Mouse (Mus musculus) lung, embryonic 16.5 days (tissue): ENCODE measurements around the gene Car5a. TPM values are rescaled to one million over a fixed set of nuclear protein-coding genes. Genes with fewer than 3 reads are reported as not detected.

Experiments
- ATAC-seq: fragments of 200-750 bp; cut with Nextera tagmentation; 2 replicates; pipeline ENCODE4 v1.8.0; 2017; ENCODE audit warnings: low read depth, mild to moderate bottlenecking, moderate library complexity
- H3K27ac ChIP-seq: fragments of 300-500 bp; sonication (generic); 2 replicates; pipeline ENCODE4 v1.5.1; 2014; ENCODE audit warnings: mild to moderate bottlenecking, control low read depth, low read length
- H3K27me3 ChIP-seq: fragments of 300-500 bp; sonication (generic); 2 replicates; pipeline ENCODE4 v1.6.1; 2014; ENCODE audit warnings: low read depth, low read length, mixed read lengths; ENCODE audit not compliant: control insufficient read depth, insufficient read depth
- H3K36me3 ChIP-seq: fragments of 300-500 bp; sonication (generic); 2 replicates; pipeline ENCODE4 v1.6.1; 2014; ENCODE audit warnings: low read length; ENCODE audit not compliant: control insufficient read depth, insufficient read depth
- H3K4me1 ChIP-seq: fragments of 300-500 bp; sonication (generic); replicated peaks from 2 replicates; pipeline ENCODE4 v1.6.1; 2014; ENCODE audit warnings: low read length, mixed read lengths; ENCODE audit not compliant: control insufficient read depth, insufficient read depth
- H3K4me2 ChIP-seq: fragments of 300-500 bp; sonication (generic); 2 replicates; pipeline ENCODE4 v1.6.1; 2014; ENCODE audit warnings: low read depth, low read length, control low read depth
- H3K4me3 ChIP-seq: fragments of 300-500 bp; sonication (generic); 2 replicates; pipeline ENCODE4 v1.5.1; 2014; ENCODE audit warnings: mild to moderate bottlenecking, low read length, control low read depth
- H3K9ac ChIP-seq: fragments of 300-500 bp; sonication (generic); 2 replicates; pipeline ENCODE4 v1.6.1; 2014; ENCODE audit warnings: low read length, control low read depth
- H3K9me3 ChIP-seq: fragments of 300-500 bp; sonication (generic); 2 replicates; pipeline ENCODE4 v1.6.1; 2016; ENCODE audit warnings: low read length; ENCODE audit not compliant: control insufficient read depth
- WGBS: fragments of 180-500 bp; shearing (Covaris S2); extraction: QIAGEN DNeasy Blood & Tissue Kit; methylation state at CpG from one replicate; pipeline ENCODE4 v1.1.7; 2014; 5-methylcytosine and 5-hydroxymethylcytosine counted together
- microRNA-seq: library from miRNA; unstranded; fragments of <30 nt; microRNA quantifications from one replicate; pipeline ENCODE4, GENCODE M21; 2016
- polyA plus RNA-seq: library from polyadenylated mRNA; unstranded; fragments of >200 nt; fragmentation: Nextera tagmentation; extraction: Ambion mirVana; gene quantifications from 2 replicates; pipeline ENCODE4 v1.2.1, GENCODE M21; 2015

The Car5a gene
- polyA plus RNA-seq, 1 experiment from 2014 or later, result not detected

- H3K4me1 ChIP-seq, result peaks cover 7% of the 10 kb centered on the region
- 47% methylated on average over 9 of the region's 9 CpGs for WGBS
- peak; percentile 68 for ATAC-seq
- H3K27ac ChIP-seq, result no peak overlapping the region
- no peaks in the 10 kb centered on the region for H3K9me3 ChIP-seq
- H3K4me2 ChIP-seq, result no peak overlapping the region
- no peak overlapping the region for H3K4me3 ChIP-seq
- no peaks in the 10 kb centered on the region for H3K27me3 ChIP-seq
- H3K9ac ChIP-seq, result no peak overlapping the region
- H3K36me3 ChIP-seq, result no peaks in the 10 kb centered on the region
Observed at GRCm38 (mm10) chr8:121874031-121874430, 70.7 kb downstream of the Car5a start.

DNA sequence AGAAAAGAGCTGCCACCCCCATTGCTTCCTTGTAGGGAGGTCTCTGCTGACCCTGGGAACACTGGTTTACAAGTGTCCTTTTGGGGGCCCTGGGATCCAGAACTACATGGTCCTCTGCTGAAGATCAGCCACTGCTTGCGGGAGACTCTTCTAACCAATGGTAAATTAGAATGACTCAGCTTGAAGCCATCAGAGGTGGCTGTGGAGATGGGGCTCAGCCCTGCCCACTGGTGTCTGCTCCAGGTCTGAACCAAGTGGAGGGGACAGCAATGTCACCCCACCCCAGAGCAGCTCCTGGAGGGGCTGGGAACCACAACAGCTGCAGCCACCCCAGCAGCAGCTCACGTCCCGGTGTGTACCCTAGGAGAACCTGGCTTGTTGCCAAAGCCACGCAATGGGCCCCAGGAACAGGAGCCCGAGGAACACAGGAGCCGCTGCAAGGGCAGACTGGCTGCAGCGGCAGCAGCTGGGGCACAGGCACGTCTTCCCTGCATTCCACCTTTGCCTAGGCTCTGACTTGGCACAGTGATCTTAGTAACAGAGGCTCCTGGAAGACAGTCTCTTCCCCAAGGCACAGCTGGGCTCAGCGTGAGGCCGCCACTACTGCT lies 72.8 kb downstream of the Car5a start:
- no peaks in the 10 kb centered on the region for H3K27me3 ChIP-seq
- no peak overlapping the region; the same call in 1 of the 2 replicates for H3K4me2 ChIP-seq
- H3K27ac ChIP-seq, result no peak overlapping the region
- no peaks in the 10 kb centered on the region for H3K9me3 ChIP-seq
- peaks cover 7% of the 10 kb centered on the region for H3K4me1 ChIP-seq
- WGBS, result 12% methylated on average over 10 of the region's 10 CpGs
- no peak overlapping the region for H3K4me3 ChIP-seq
- H3K36me3 ChIP-seq, result no peaks in the 10 kb centered on the region
- peak; percentile 32; the same call in 1 of the 2 replicates for ATAC-seq
- H3K9ac ChIP-seq, result no peak overlapping the region

DNA sequence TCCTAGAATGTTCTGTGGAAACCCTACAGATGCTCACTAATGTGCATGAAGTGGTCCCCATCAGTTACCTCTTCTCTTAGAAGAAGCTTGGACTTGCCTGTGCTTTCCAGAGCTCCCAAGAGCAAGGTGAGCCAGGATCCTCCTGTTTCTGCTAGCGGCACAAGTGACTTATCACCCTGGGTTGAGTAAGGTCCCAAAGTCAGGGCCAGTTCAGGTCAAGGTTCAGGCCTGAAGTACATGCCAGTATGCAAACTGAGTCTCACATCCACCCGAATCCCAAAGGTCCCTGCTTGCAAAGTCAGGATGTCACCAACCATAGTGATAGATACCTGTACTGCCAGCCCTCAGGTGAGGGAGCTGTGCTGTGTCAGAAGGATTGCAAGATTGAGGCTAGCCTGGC lies 74.5 kb downstream of the Car5a start:
- Histone ChIP-seq H3K27ac (no peak overlapping the region), H3K4me2 (no peak overlapping the region), H3K9ac (no peak overlapping the region), H3K27me3 (no peaks in the 10 kb centered on the region), H3K9me3 (no peaks in the 10 kb centered on the region), H3K4me1 (peaks cover 7% of the 10 kb centered on the region), H3K4me3 (no peak overlapping the region), H3K36me3 (no peaks in the 10 kb centered on the region)
- no peak for ATAC-seq
- WGBS, result 82% methylated on average over 2 of the region's 2 CpGs

GRCm38 (mm10) chr8:121868896-121869295 lies 75.8 kb downstream of the Car5a start:
- H3K4me3 ChIP-seq, result no peak overlapping the region
- H3K4me2 ChIP-seq, result no peak overlapping the region
- no peak for ATAC-seq
- 76% methylated on average over 7 of the region's 7 CpGs for WGBS
- H3K27me3 ChIP-seq, result no peaks in the 10 kb centered on the region
- H3K36me3 ChIP-seq, result no peaks in the 10 kb centered on the region
- H3K4me1 ChIP-seq, result peaks cover 7% of the 10 kb centered on the region
- no peaks in the 10 kb centered on the region for H3K9me3 ChIP-seq
- no peak overlapping the region for H3K27ac ChIP-seq
- H3K9ac ChIP-seq, result no peak overlapping the region

DNA sequence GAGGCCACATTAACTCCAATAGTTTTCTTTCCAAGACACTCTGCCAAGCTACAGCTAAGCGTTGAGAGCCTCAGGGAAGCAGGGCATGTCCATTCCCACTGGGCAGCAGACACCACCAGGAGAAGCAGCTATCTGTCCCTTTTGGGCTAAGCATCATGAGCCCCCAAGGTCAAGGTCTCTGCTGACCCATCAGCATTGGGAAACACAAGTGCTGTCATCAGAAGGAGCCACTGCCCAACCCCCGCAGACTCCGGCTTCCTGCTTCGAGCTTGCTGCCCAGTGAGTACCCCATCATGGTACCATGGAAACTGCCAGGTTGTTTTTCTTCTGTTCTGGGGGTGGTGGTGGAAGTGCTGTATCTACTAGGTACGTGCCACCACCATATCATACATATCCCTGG lies 76.5 kb downstream of the Car5a start:
- no peak for ATAC-seq
- Histone ChIP-seq H3K27me3 (no peaks in the 10 kb centered on the region), H3K9me3 (no peaks in the 10 kb centered on the region), H3K4me3 (no peak overlapping the region), H3K4me2 (no peak overlapping the region), H3K9ac (no peak overlapping the region), H3K36me3 (no peaks in the 10 kb centered on the region), H3K4me1 (peaks cover 7% of the 10 kb centered on the region), H3K27ac (no peak overlapping the region)
- 82% methylated on average over 5 of the region's 5 CpGs for WGBS

Small RNAs within 50 kb of the gene (microRNA-seq; reads per million reads assigned to microRNA genes)
- gene Mir7237, result 0.59 reads per million

Other genes starting within 250 kb of the Car5a start
- 0.38 and 0.50 TPM in 2 replicates for gene Jph3, start 215.3 kb downstream of the Car5a start, polyA plus RNA-seq
- 33.2 and 34.6 TPM in 2 replicates for gene Klhdc4, start 115.3 kb downstream of the Car5a start, polyA plus RNA-seq
- gene Slc7a5, start 37.2 kb downstream of the Car5a start, polyA plus RNA-seq, result 10.4 and 10.7 TPM in 2 replicates
- gene Banp, start 4.8 kb upstream of the Car5a start, polyA plus RNA-seq, result 50.7 and 53.0 TPM in 2 replicates